Mouse (Mus musculus): ENCODE data around the gene Alpl. TPM values are rescaled to one million over a fixed set of nuclear protein-coding genes. Genes with fewer than 3 reads are reported as not detected.
A peak's percentile ranks its signal among the peaks of the same experiment; 100 is the strongest.

Gene Alpl
- total RNA-seq, 2 experiments from 2014 or later = 51.5 to 72.3 TPM

GRCm38 (mm10) chr4:137774013-137774412 is 22.2 kb downstream of the Alpl start:
- intact Hi-C loops (cut with DNase I) = no loop called here
- no peak for DNase-seq

- intact Hi-C loops (cut with DNase I) = no loop called here
These were observed 22.8 kb downstream of the Alpl start for GRCm38 (mm10) chr4:137773369-137773899.

GRCm38 (mm10) chr4:137772438-137773056 is 23.6 kb downstream of the Alpl start:
- intact Hi-C loops (cut with DNase I) = no loop called here
- DNase-seq = no peak

More at GRCm38 (mm10) chr4:137773369-137773899, 22.8 kb downstream of the Alpl start:
- no peak for DNase-seq

- DNase-seq = no peak
These were observed 24.4 kb downstream of the Alpl start for GRCm38 (mm10) chr4:137771749-137772148.

GRCm38 (mm10) chr4:137770901-137771612 is 25.1 kb downstream of the Alpl start:
- intact Hi-C loops (cut with DNase I) = no loop called here
- DNase-seq = peak; percentile 60 to 67

More at GRCm38 (mm10) chr4:137771749-137772148, 24.4 kb downstream of the Alpl start:
- intact Hi-C loops (cut with DNase I) = no loop called here

GRCm38 (mm10) chr4:137769635-137770034 is 26.5 kb downstream of the Alpl start:
- DNase-seq = peak; percentile 67 to 68
- intact Hi-C loops (cut with DNase I) = no loop called here

GRCm38 (mm10) chr4:137768831-137769230 is 27.4 kb downstream of the Alpl start:
- intact Hi-C loops (cut with DNase I) = no loop called here

GRCm38 (mm10) chr4:137768381-137768780 is 27.8 kb downstream of the Alpl start:
- intact Hi-C loops (cut with DNase I) = no loop called here
- no peak for DNase-seq

More at GRCm38 (mm10) chr4:137768831-137769230, 27.4 kb downstream of the Alpl start:
- peak; percentile 56 to 69 for DNase-seq

GRCm38 (mm10) chr4:137766365-137766764 is 29.8 kb downstream of the Alpl start:
- intact Hi-C loops (cut with DNase I) = no loop called here
- DNase-seq = no peak

GRCm38 (mm10) chr4:137765554-137765971 is 30.6 kb downstream of the Alpl start:
- DNase-seq = no peak
- intact Hi-C loops (cut with DNase I) = no loop called here

GRCm38 (mm10) chr4:137764621-137765020 is 31.6 kb downstream of the Alpl start:
- intact Hi-C loops (cut with DNase I) = no loop called here
- DNase-seq = no peak

- intact Hi-C loops (cut with DNase I) = no loop called here
These were observed 32.2 kb downstream of the Alpl start for GRCm38 (mm10) chr4:137763920-137764495.

GRCm38 (mm10) chr4:137762886-137763285 is 33.3 kb downstream of the Alpl start:
- no peak for DNase-seq
- intact Hi-C loops (cut with DNase I) = no loop called here

More at GRCm38 (mm10) chr4:137763920-137764495, 32.2 kb downstream of the Alpl start:
- DNase-seq = peak in 1 of 2 experiments; percentile 53

- no peak for DNase-seq
- intact Hi-C loops (cut with DNase I) = no loop called here
These were observed 41.7 kb downstream of the Alpl start for GRCm38 (mm10) chr4:137754446-137754845.

- intact Hi-C loops (cut with DNase I) = no loop called here
- no peak for DNase-seq
These were observed 43.0 kb downstream of the Alpl start for GRCm38 (mm10) chr4:137753199-137753598.

- no peak for DNase-seq
- intact Hi-C loops (cut with DNase I) = no loop called here
These were observed 43.7 kb downstream of the Alpl start for GRCm38 (mm10) chr4:137752471-137752870.

- peak; percentile 52 to 60 for DNase-seq
- intact Hi-C loops (cut with DNase I) = no loop called here
These were observed 44.5 kb downstream of the Alpl start for GRCm38 (mm10) chr4:137751717-137752116.

GRCm38 (mm10) chr4:137751310-137751709 is 44.9 kb downstream of the Alpl start:
- intact Hi-C loops (cut with DNase I) = no loop called here

GRCm38 (mm10) chr4:137750121-137750520 is 46.1 kb downstream of the Alpl start:
- DNase-seq = peak; percentile 38 to 49
- intact Hi-C loops (cut with DNase I) = no loop called here

More at GRCm38 (mm10) chr4:137751310-137751709, 44.9 kb downstream of the Alpl start:
- no peak for DNase-seq

GRCm38 (mm10) chr4:137749680-137750079 is 46.5 kb downstream of the Alpl start:
- DNase-seq = no peak
- intact Hi-C loops (cut with DNase I) = no loop called here

GRCm38 (mm10) chr4:137748726-137749125 is 47.5 kb downstream of the Alpl start:
- no peak for DNase-seq
- intact Hi-C loops (cut with DNase I) = no loop called here

Measured in heart, postnatal 14 days (tissue).